Mouse (Mus musculus): ENCODE measurements around the gene D8Ertd738e.

DNA sequence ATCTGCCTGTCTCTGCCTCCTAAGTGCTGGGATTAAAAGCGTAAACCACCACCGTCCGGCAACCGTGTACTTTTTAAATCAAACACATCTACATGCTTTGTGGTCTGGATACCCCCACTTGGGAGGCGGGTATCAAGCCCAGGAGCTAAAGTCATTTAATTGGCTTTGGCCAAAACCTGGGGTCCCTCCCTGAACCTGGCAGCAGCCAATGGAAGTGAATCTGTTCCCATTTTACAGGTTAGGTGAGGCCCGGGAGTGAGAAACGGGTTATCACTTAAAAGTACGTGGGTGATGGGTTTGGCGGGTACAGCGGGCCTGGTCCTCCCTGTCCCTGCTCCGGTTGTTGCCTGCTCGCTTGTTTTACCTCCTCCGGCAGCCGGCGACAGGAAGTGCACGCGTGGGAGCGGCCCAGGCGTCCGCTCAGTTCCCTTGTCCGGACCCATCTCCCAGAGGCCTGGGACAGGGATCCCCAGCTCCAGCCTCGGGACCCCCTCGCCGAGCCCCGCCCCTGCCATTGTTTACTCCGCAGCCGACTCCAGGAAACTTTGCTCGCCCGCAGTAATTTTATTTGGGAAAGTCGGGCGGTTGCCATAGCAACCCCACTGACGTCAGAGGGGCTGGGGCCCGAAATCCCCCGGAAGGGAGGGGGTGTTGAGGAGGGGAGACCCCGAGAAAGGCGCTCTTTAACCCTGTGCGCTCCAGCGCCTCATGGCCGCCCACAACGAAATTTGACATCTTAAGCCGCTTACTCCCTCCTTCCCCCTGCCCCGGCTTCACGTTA lies 52.2 kb downstream of the D8Ertd738e start:
- TF ChIP-seq POLR2A (IDR thresholded peaks at IDR 0.05; ENCODE audit: control insufficient read depth, extremely low read depth, insufficient read depth, low read length, poor library complexity) (peak; percentile 50; the same call in 1 of the 2 replicates), CTCF (IDR thresholded peaks at IDR 0.05; ENCODE audit: borderline replicate concordance, control insufficient read depth, extremely low read depth, insufficient read depth, low read length, poor library complexity) (0 out of 2 replicates have a peak, but pooled peaks have one; percentile 13)
